Mouse (Mus musculus): ENCODE data around the gene Klhdc8b.

Gene Klhdc8b

DNA sequence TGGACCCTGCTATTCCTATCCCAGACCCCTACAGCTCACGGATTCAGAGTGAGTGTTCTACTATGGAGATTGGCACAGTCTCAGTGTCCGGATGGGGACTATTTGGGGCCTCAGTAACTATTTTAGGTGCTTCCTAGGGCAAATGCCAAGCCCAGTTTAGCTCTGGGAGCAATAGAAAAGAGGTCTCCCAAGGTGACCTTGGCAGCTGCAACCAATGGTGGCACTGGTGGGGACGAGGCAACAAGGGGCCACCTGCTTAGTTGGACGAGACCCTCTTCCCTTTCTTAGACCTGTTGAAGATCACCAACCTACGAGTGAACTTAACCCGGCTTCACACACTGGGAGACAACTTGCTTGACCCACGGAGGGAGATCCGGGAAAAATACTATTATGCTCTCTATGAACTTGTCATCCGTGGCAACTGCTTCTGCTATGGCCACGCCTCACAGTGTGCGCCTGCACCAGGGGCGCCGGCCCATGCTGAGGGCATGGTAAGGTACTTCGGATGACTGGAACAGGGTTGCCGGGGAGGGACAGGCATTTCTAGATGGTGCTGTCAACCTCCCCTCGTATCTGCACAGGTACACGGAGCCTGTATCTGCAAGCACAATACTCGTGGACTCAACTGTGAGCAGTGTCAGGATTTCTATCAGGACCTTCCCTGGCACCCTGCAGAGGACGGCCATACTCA, 20.3 kb upstream of the Klhdc8b start:
- DNase-seq (ENCODE audit: low read depth) = no peak

DNA sequence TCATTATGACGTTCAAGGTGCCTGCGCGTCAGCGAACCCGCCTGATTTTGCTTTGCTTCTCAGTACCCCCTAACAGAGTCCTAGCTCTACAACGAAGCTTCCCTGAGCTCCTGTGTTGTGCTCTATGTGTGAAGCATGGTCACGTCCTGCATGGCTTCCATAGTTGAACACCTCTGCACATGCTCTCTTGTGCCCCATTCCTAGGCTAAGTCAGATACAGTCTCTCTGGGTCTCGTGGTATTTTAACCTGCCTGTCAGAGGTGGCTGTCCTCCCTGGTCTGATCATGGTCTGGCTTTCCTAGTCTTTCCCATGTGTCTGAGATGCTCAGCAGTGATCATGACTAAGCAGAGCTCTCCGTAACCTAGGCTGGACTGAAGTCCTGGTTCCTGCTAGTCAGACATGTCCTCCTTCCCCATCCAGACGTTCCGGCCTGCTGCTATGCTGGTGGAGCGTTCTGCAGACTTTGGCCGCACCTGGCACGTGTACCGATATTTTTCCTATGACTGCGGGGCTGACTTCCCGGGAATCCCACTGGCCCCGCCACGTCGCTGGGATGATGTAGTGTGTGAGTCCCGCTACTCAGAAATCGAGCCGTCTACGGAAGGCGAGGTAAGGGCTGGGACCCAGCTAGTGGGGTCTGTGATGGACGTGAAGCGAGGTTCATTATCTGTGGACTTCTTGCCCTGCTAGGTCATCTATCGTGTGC, 19.6 kb upstream of the Klhdc8b start:
- DNase-seq (ENCODE audit: low read depth) = no peak

DNA sequence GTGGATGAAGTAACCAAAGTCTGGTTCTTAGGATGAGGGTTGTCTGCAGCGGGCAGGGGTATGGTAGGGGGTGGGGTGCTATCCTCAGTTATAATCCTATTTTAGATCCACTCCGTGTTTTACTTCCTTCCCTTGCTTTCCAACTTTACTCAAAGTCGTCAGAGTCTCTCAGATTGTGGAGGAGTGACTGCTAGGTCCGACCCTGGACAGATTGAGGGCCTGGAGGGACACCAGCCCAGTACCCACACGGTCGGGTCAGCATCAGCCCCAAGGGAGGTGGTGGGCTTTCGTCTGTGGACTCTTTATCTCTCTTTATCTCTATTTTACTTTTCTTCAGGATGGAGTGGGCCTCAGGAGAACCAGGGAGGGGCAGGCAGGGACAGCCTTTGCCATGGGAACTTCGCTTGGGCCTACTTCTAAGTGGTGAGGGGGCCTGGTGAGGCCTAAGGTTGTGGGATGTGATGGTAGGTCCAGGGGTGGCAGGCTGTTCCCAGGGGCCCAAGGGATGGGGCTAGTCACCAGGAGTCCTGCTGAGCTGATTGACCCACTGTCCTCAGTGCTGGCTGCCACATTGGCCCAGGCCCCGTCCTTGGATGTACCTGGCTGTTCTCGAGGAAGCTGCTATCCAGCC, 18.5 kb upstream of the Klhdc8b start, which contains the start of gene Lamb2:
Gene Lamb2, plus strand, starts transcription at position 16 of the 631 bp plus-strand sequence.
- DNase-seq (ENCODE audit: low read depth) = no peak

DNA sequence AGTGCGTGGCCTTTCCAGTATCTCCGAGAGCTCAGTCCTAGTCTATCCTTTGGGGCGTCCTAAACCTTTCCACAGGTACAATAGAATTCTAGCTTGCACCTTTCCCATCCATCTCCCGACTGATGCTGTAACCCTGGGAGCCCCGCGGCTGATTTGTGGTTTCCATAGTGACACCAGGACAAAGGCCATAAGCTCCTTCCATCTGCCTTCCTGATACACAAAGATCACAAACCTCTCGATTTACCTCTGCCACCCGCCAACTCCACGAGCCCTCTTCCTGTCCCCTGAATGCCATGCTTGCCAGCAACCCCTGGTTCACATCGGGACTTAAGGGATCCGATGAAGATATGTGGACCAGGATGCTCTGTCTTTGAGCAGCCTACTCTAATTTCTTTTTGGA, 17.9 kb upstream of the Klhdc8b start:
- DNase-seq (ENCODE audit: low read depth) = no peak

- DNase-seq (ENCODE audit: low read depth) = no peak
Observed at GRCm38 (mm10) chr9:108478638-108479156, 17.3 kb upstream of the Klhdc8b start.

DNA sequence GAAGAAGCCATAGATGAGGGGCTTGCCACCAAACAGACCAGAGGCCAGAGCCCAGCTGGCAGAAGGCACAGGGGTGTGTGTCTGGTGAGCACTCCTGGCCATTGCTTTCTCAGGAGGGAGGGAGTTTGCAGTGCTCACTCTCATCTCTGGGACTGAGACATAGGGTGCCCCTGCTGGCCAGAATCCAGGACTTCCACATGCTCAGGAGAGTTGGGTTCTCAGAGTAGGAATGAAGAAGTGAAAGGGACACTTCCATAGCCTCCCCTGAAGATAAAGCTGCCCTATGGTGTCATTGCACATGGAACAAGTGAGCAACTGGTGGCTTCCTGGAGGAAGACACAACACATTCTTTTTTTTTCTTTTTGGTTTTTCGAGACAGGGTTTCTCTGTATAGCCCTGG, 13.1 kb upstream of the Klhdc8b start:
- DNase-seq (ENCODE audit: low read depth) = no peak

DNA sequence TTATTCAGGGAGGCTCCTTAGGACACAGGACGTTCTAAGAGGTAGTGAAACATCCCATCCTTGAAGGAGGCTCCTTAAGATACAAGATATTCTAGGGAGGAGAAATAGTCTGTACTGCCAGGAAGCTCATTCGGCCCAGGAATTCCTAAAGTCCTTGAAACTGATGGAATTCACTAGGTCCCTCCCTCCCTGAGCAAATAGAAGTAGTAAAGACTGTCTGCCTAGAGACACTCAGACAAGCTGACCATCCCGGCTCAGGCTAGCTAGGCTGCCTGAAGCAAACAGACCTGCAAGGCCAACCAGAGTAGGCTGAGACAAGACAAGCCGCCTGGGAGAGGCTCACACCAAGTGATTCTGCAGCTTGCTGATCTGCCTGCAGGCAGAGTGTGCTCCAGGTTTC, 8.5 kb upstream of the Klhdc8b start:
- DNase-seq (ENCODE audit: low read depth) = no peak

DNA sequence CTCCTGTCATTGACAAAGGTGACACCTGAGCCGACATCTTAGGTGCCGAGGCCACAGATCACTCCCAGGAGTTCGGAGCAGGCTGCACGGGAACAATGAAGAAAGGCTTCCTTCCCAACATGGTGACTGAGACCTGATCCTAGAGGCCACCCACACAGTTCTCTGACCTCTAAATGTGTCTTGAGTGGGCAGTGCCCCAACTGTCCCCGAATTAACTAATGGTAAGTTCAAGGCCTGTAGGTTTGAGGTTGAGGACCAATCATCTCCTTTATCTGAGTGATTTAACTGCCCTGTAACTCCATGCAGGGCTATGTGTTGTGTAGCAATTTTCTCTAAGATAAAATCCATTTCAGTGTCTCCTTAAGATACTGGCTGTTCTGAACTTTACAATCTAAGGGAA, 8.0 kb upstream of the Klhdc8b start:
- no peak for DNase-seq (ENCODE audit: low read depth)

- DNase-seq (ENCODE audit: low read depth) = no peak
Observed at GRCm38 (mm10) chr9:108466219-108466618, 4.8 kb upstream of the Klhdc8b start.

DNA sequence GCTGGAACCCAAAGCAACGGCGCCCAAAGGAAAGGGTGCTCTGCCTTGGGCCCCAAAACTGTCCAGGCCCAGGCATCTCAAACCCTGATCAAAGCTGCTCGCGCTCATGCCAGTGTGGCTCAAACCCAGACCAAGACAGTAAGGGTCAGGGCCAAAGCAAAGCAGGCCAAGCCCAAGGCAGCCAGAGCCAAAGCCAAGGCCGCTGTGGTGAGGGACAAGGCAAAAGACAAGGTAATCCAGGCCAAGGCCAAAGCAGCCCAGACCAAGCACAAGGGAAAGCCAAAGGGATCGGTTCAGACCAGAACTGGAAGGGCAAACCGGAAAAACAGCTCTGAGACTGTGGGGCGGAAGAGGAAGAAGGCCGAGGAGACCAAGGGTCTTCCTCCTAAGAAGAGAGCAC, 2.3 kb upstream of the Klhdc8b start:
- DNase-seq (ENCODE audit: low read depth) = no peak

DNA sequence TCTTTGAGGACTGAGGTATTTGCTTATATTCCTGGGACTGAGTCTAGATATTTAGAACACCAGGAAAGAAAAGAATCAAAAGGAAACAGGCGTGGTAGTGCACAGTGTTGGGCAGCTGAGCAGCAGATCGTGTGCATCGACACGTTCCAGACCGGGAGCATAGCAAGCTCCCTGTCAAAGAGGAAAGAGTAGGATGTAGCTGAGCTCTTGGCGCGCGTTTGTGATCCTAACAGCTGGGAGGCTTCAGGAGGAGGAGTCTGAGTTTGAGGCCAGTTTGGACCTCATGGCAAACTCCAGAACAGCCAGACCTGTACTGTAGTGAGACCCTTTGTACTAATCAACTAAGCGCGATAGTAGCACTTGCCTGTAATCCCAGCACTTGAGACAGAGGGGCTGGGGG, 811 bp upstream of the Klhdc8b start:
- no peak for DNase-seq (ENCODE audit: low read depth)

GRCm38 (mm10) chr9:108461675-108462074, 294 bp upstream of the Klhdc8b start:
- DNase-seq (ENCODE audit: low read depth) = no peak

GRCm38 (mm10) chr9:108460319-108461178, 832 bp downstream of the Klhdc8b start, which contains the start of gene Ccdc71:
Gene Ccdc71 (plus strand): TSS chr9:108460527.
- DNase-seq (ENCODE audit: low read depth) = peak; percentile 90

DNA sequence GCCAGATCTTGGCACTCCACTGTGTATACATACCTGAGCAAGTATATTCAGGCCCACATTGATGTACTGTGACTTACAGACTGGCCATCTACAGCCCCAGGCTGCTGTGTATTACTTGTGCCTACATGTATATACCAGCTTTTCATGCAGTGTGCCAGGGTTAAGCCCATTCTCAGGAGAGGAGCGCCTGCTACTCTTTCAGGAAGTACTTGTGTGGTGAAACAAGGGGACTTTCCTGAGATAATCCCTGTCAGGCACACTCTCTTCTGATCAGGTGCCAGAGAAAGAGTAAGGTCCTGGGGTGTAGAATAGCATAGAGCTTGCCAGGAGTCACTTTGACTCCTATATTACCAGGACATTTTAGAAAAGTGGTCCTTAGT, 1.5 kb downstream of the Klhdc8b start:
- DNase-seq (ENCODE audit: low read depth) = no peak

DNA sequence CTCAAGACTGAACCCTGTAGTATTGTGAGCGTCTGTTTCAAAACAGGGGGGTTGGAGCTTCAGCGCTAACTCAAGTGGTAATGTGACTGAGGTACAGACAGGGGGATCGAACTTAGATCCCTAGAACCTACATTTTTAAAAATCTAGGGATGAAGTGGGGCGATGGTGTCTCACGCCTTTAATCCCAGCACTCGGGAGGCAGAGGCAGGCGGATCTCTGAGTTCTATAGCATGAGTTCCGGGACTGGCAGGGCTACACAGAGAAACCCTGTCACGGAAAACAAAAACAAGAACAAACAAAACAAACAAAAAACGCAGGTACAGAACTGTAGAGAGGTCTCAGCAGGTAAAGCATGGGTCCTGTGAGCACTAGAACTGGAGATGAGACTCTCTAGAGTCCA, 4.4 kb downstream of the Klhdc8b start:
- DNase-seq (ENCODE audit: low read depth) = no peak

DNA sequence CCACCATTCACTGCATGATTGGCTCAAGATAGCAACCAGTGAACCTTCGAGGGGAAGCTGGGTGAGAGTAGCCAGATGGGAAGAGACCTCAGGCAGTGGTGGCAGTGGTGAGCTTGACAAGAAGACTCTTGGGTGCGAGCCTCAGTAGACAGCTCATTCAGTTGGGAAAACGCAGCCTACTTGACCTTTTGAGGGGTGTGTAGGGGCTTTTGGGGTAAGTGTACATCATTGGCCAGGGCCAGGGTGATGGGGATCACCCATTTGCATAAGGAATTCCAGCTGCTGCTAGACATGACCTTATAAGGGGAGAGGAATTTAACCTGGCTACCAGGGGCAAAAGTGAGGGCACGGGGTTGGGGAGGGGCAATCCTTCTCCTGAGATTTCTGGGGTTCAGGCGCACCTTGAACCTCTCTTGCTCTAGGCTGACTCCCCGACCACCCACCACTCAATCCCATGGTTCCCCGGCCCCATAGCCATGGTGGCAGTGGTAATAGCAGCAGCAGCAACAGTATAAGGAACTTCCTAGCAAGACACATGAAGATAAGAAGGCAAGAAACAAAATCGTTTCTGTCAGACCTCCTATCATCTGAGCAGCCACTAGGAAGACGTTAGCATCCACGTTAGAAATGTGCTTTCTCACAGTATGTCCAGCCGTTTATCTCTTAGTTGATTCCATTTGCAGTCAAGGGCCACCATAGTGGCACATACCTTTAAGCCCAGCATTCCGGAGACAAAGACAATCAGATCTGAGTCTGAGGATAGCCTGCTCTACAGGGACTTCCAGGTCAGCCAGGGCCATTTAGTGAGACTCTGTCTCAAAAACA, 5.4 kb downstream of the Klhdc8b start:
- no peak for DNase-seq (ENCODE audit: low read depth)

DNA sequence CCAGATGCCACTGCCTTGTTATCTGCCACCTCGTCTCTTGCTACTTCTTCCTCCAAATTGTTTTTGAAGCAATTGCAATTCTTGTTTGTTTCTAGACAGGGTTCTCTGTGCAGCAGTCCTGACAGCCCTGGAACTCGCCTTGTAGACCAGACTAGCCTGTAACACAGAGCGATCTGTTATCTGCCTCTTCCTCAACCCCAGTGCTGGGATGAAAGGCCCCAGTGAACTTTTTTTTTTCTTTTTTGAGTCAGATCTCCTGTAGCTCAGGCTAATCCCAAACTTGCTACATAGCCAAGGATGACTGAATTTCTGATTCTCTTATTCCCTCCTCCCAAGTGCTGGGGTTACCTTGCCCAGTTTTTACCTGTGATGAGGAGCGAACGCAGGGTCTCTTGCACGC, 7.0 kb downstream of the Klhdc8b start:
- no peak for DNase-seq (ENCODE audit: low read depth)

- no peak for DNase-seq (ENCODE audit: low read depth)
Observed at GRCm38 (mm10) chr9:108453458-108453857, 7.9 kb downstream of the Klhdc8b start.

DNA sequence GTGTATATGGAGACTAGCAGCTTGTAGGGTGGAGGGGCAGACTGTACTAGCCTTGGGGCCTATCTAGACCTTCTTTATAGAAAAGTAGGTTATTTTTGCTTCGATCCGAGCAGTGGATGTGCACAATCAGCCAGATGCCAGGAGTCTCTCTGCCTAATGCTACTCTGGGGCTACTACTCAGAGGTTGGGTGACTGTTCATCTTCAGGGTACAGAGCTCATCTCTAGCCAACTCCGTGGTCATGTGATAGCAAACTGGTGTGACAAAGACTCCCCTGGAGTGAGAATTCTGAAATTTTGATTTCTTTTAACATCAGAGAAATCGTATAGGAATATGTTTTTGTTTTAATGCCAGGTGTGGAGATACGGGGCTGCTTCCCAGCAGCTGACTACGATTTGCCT, 8.5 kb downstream of the Klhdc8b start:
- DNase-seq (ENCODE audit: low read depth) = no peak

DNA sequence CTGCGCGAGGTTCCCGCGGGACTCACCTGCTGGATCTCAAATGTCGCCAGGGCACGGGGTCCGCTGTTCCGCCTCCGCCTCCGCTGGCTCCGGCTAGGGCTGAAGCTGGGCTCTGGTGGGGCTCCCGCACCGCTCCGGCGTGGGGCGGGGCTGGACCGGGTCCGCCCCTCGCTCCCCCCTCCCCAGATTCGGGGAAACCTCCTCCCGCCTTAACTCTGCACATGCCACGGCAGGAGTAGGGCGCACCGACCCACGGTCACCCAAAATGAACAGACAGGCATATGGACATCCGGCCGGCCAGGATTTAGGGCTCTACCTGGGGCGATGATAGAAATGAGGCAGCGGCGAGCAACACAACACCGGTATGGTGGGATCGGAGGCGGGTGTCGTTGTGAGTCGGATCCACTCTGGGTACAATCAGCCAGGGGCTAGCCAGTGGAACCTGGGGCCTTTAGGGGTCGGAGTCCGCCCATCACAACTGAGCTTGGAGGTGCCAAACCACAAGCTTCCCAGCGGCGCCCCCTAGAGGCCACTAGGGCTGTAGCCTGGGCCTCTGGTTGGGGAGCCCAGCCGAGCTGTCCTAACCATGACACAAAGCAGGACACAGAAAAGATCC, 9.0 kb downstream of the Klhdc8b start:
- DNase-seq (ENCODE audit: low read depth) = peak; percentile 90
